Mouse (Mus musculus) stomach, embryonic 16.5 days (tissue): ENCODE measurements around the gene Raet1e. TPM values are rescaled to one million over a fixed set of nuclear protein-coding genes. Genes with fewer than 3 reads are reported as not detected.
A peak's percentile ranks its signal among the peaks of the same experiment; 100 is the strongest.
"Not testable (repeated sequence)": the region's sequence is repeated elsewhere in the genome, so short reads cannot be mapped to it uniquely, and the experiment has no call there.

ENCODE experiments used
- ATAC-seq: fragments of 200-750 bp; cut with Nextera tagmentation; 2 replicates; pipeline ENCODE4 v1.8.0; 2017; ENCODE audit warnings: moderate number of reproducible peaks, moderate TSS enrichment; ENCODE audit not compliant: insufficient read depth, low FRiP score
- H3K27ac ChIP-seq: fragments of 300-500 bp; sonication (generic); 2 replicates; pipeline ENCODE4 v1.5.1; 2014; ENCODE audit warnings: low read length
- H3K27me3 ChIP-seq: fragments of 300-500 bp; sonication (generic); 2 replicates; pipeline ENCODE4 v1.6.1; 2014; ENCODE audit warnings: low read length, control low read depth, mixed read lengths; ENCODE audit not compliant: control insufficient read depth, insufficient read depth
- H3K36me3 ChIP-seq: fragments of 300-500 bp; sonication (generic); 2 replicates; pipeline ENCODE4 v1.6.1; 2014; ENCODE audit warnings: low read length; ENCODE audit not compliant: control insufficient read depth, insufficient read depth
- H3K4me1 ChIP-seq: fragments of 300-500 bp; sonication (generic); 2 replicates; pipeline ENCODE4 v1.6.1; 2014; ENCODE audit warnings: low read length, control low read depth, mixed read lengths; ENCODE audit not compliant: control insufficient read depth, insufficient read depth
- H3K4me2 ChIP-seq: fragments of 300-500 bp; sonication (generic); 2 replicates; pipeline ENCODE4 v1.6.1; 2014; ENCODE audit warnings: low read depth, low read length, mixed read lengths
- H3K4me3 ChIP-seq: fragments of 300-500 bp; sonication (generic); replicated peaks from 2 replicates; pipeline ENCODE4 v1.5.1; 2014; ENCODE audit warnings: mild to moderate bottlenecking, low read length
- H3K9ac ChIP-seq: fragments of 300-500 bp; sonication (generic); 2 replicates; pipeline ENCODE4 v1.6.1; 2014; ENCODE audit warnings: low read length
- H3K9me3 ChIP-seq: fragments of 300-500 bp; sonication (generic); replicated peaks from 2 replicates; pipeline ENCODE4 v1.6.1; 2016; ENCODE audit warnings: low read length, control low read depth; ENCODE audit not compliant: control insufficient read depth
- WGBS: fragments of 180-500 bp; shearing (Covaris S2); extraction: QIAGEN DNeasy Blood & Tissue Kit; methylation state at CpG from one replicate; pipeline ENCODE4 v1.1.7; 2014; 5-methylcytosine and 5-hydroxymethylcytosine counted together
- polyA plus RNA-seq: library from polyadenylated mRNA; unstranded; fragments of >200 nt; fragmentation: Nextera tagmentation; extraction: Ambion mirVana; gene quantifications from 2 replicates; pipeline ENCODE4 v1.2.1, GENCODE M21; 2015

The Raet1e gene
- polyA plus RNA-seq, 1 experiment from 2014 or later, result 7.9 TPM

GRCm38 (mm10) chr10:22270879-22271786 lies 112.8 kb downstream of the Raet1e start:
- ATAC-seq, H3K27me3 ChIP-seq, H3K9ac ChIP-seq, H3K4me1 ChIP-seq, H3K36me3 ChIP-seq, H3K9me3 ChIP-seq, H3K27ac ChIP-seq, H3K4me3 ChIP-seq, H3K4me2 ChIP-seq: not testable (repeated sequence)
- WGBS, result 41% methylated on average over 8 of the region's 8 CpGs

- ATAC-seq, result peak; percentile 75; the same call in 1 of the 2 replicates
- not testable (repeated sequence) for H3K27me3 ChIP-seq, H3K9me3 ChIP-seq, H3K36me3 ChIP-seq, H3K4me1 ChIP-seq, H3K27ac ChIP-seq
- Histone ChIP-seq H3K4me3 (peak overlapping the region; percentile 53), H3K9ac (peak overlapping the region; percentile 58), H3K4me2 (peak overlapping the region; percentile 91)
- WGBS, result under 1% methylated on average over 37 of the region's 37 CpGs
Observed at GRCm38 (mm10) chr10:22272914-22273683, 114.7 kb downstream of the Raet1e start.

- Histone ChIP-seq H3K4me2 (peak overlapping the region; percentile 91), H3K27me3 (no peaks in the 10 kb centered on the region), H3K9ac (peak overlapping the region; percentile 58), H3K4me3 (peak overlapping the region; percentile 53), H3K9me3 (no peaks in the 10 kb centered on the region), H3K27ac (no peak overlapping the region), H3K4me1 (no peaks in the 10 kb centered on the region), H3K36me3 (no peaks in the 10 kb centered on the region)
- WGBS, result under 1% methylated on average over 41 of the region's 41 CpGs
- ATAC-seq, result no peak
Observed at GRCm38 (mm10) chr10:22273684-22274305, 115.4 kb downstream of the Raet1e start.

GRCm38 (mm10) chr10:22274445-22275057 lies 116.2 kb downstream of the Raet1e start:
- H3K27ac ChIP-seq, result no peak overlapping the region
- H3K36me3 ChIP-seq, result no peaks in the 10 kb centered on the region
- no peaks in the 10 kb centered on the region for H3K27me3 ChIP-seq
- peak overlapping the region; percentile 53 for H3K4me3 ChIP-seq
- ATAC-seq, result no peak
- no peak overlapping the region for H3K9ac ChIP-seq
- WGBS, result 11% methylated on average over 19 of the region's 19 CpGs
- H3K4me1 ChIP-seq, result no peaks in the 10 kb centered on the region
- H3K4me2 ChIP-seq, result peak overlapping the region; percentile 91
- H3K9me3 ChIP-seq, result no peaks in the 10 kb centered on the region

GRCm38 (mm10) chr10:22278468-22278867 lies 120.1 kb downstream of the Raet1e start:
- H3K9me3 ChIP-seq, H3K9ac ChIP-seq, H3K27me3 ChIP-seq, H3K4me1 ChIP-seq, H3K27ac ChIP-seq, H3K36me3 ChIP-seq, H3K4me3 ChIP-seq, ATAC-seq, H3K4me2 ChIP-seq: not testable (repeated sequence)
- 86% methylated on average over 2 of the region's 2 CpGs for WGBS

GRCm38 (mm10) chr10:22282816-22283215 lies 124.4 kb downstream of the Raet1e start:
- no peak overlapping the region for H3K4me3 ChIP-seq
- no peaks in the 10 kb centered on the region for H3K4me1 ChIP-seq
- WGBS, result 44% methylated on average over 6 of the region's 6 CpGs
- H3K9ac ChIP-seq, result no peak overlapping the region
- H3K27me3 ChIP-seq, result no peaks in the 10 kb centered on the region
- H3K9me3 ChIP-seq, result no peaks in the 10 kb centered on the region
- no peak for ATAC-seq
- H3K27ac ChIP-seq, result no peak overlapping the region
- no peaks in the 10 kb centered on the region for H3K36me3 ChIP-seq
- H3K4me2 ChIP-seq, result no peak overlapping the region

GRCm38 (mm10) chr10:22295676-22296075 lies 137.3 kb downstream of the Raet1e start:
- ATAC-seq, result no peak
- 20% methylated on average over 1 of the region's 1 CpGs for WGBS
- H3K9me3 ChIP-seq, result no peaks in the 10 kb centered on the region
- no peaks in the 10 kb centered on the region for H3K36me3 ChIP-seq
- no peak overlapping the region for H3K4me3 ChIP-seq
- H3K4me2 ChIP-seq, result no peak overlapping the region
- H3K9ac ChIP-seq, result no peak overlapping the region
- no peaks in the 10 kb centered on the region for H3K4me1 ChIP-seq
- no peaks in the 10 kb centered on the region for H3K27me3 ChIP-seq
- H3K27ac ChIP-seq, result no peak overlapping the region

GRCm38 (mm10) chr10:22297033-22297762 lies 138.8 kb downstream of the Raet1e start:
- Histone ChIP-seq H3K9ac (no peak overlapping the region), H3K9me3 (no peaks in the 10 kb centered on the region), H3K4me2 (no peak overlapping the region), H3K36me3 (no peaks in the 10 kb centered on the region), H3K4me1 (no peaks in the 10 kb centered on the region), H3K4me3 (no peak overlapping the region), H3K27me3 (no peaks in the 10 kb centered on the region), H3K27ac (no peak overlapping the region)
- 60% methylated on average over 5 of the region's 5 CpGs for WGBS
- ATAC-seq, result no peak
